Mouse (Mus musculus): Measurements from ENCODE around the gene 7530416G11Rik. TPM values are rescaled to one million over a fixed set of nuclear protein-coding genes. Genes with fewer than 3 reads are reported as not detected.

The 7530416G11Rik gene
- not detected for polyA plus RNA-seq (2014; fragmentation: Illumina TruSeq; extraction: RNeasy Lipid Tissue Mini Kit (QIAGEN cat#74804); ENCODE audit: low read depth, low replicate concordance)

DNA sequence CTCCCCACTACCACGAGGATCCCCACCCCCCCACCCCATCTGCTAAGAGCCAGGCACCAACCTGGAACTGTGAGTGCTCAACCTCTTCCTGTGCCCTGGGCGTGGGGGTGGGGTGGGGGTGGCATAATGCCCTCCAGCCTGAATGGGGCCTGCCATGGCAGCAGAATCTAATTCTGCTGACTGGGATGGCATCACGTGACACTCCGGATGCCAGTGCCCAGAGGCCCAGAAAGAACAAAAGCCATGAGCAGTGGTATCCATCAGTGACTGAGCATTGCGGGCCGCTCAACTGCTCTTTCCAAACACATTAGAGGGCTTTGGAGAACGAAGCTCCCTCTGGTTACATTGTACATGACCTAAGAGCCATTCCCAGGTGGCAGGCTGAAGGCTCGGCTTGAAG, at the start of gene 7530416G11Rik:
7530416G11Rik (minus strand) TSS at position 101 of the 400 bp plus-strand sequence.

Other genes starting within 250 kb of the 7530416G11Rik start
- 206 TPM for gene Atxn10, start 167.0 kb downstream of the 7530416G11Rik start, polyA plus RNA-seq (2014; fragmentation: Illumina TruSeq; extraction: RNeasy Lipid Tissue Mini Kit (QIAGEN cat#74804); ENCODE audit: low read depth, low replicate concordance)
- gene Wnt7b, start 79.2 kb upstream of the 7530416G11Rik start, polyA plus RNA-seq (2014; fragmentation: Illumina TruSeq; extraction: RNeasy Lipid Tissue Mini Kit (QIAGEN cat#74804); ENCODE audit: low read depth, low replicate concordance) = not detected
- gene Ppara, start 231.8 kb upstream of the 7530416G11Rik start, polyA plus RNA-seq (2014; fragmentation: Illumina TruSeq; extraction: RNeasy Lipid Tissue Mini Kit (QIAGEN cat#74804); ENCODE audit: low read depth, low replicate concordance) = 5.3 TPM